Mouse (Mus musculus): ENCODE results near the gene Kcna3.

Kcna3 gene

GRCm38 (mm10) chr3:107035521-107036457 lies at the start of gene Kcna3:
Gene Kcna3, plus strand, starts transcription at chr3:107036169.
- DNase-seq (ENCODE audit: low read depth, low spot score) = peak; percentile 18

GRCm38 (mm10) chr3:106991334-106991733 lies 44.6 kb upstream of the Kcna3 start:
- DNase-seq (ENCODE audit: low read depth, low spot score) = no peak

GRCm38 (mm10) chr3:106995347-106995746 lies 40.6 kb upstream of the Kcna3 start:
- no peak for DNase-seq (ENCODE audit: low read depth, low spot score)

GRCm38 (mm10) chr3:106996186-106996585 lies 39.8 kb upstream of the Kcna3 start:
- DNase-seq (ENCODE audit: low read depth, low spot score) = no peak

- no peak for DNase-seq (ENCODE audit: low read depth, low spot score)
These were observed 37.6 kb upstream of the Kcna3 start for GRCm38 (mm10) chr3:106998370-106998769.

- DNase-seq (ENCODE audit: low read depth, low spot score) = no peak
These were observed 35.8 kb upstream of the Kcna3 start for GRCm38 (mm10) chr3:107000165-107000564.

GRCm38 (mm10) chr3:107002249-107003123 lies 33.5 kb upstream of the Kcna3 start:
- no peak for DNase-seq (ENCODE audit: low read depth, low spot score)

- DNase-seq (ENCODE audit: low read depth, low spot score) = no peak
These were observed 26.5 kb upstream of the Kcna3 start for GRCm38 (mm10) chr3:107009329-107010076.

GRCm38 (mm10) chr3:107018286-107018685 lies 17.7 kb upstream of the Kcna3 start:
- no peak for DNase-seq (ENCODE audit: low read depth, low spot score)

- no peak for DNase-seq (ENCODE audit: low read depth, low spot score)
These were observed 4.4 kb upstream of the Kcna3 start for GRCm38 (mm10) chr3:107031547-107031946.

GRCm38 (mm10) chr3:107034776-107035175 lies 1.2 kb upstream of the Kcna3 start:
- DNase-seq (ENCODE audit: low read depth, low spot score) = no peak

- peak; percentile 16 for DNase-seq (ENCODE audit: low read depth, low spot score)
These were observed 580 bp downstream of the Kcna3 start for GRCm38 (mm10) chr3:107036458-107037039.

GRCm38 (mm10) chr3:107037105-107037504 lies 1.1 kb downstream of the Kcna3 start:
- DNase-seq (ENCODE audit: low read depth, low spot score) = no peak

GRCm38 (mm10) chr3:107037536-107038155 lies 1.7 kb downstream of the Kcna3 start:
- DNase-seq (ENCODE audit: low read depth, low spot score) = no peak

GRCm38 (mm10) chr3:107038156-107038536 lies 2.2 kb downstream of the Kcna3 start:
- DNase-seq (ENCODE audit: low read depth, low spot score) = no peak

- DNase-seq (ENCODE audit: low read depth, low spot score) = no peak
These were observed 2.8 kb downstream of the Kcna3 start for GRCm38 (mm10) chr3:107038661-107039223.

GRCm38 (mm10) chr3:107039306-107039705 lies 3.3 kb downstream of the Kcna3 start:
- DNase-seq (ENCODE audit: low read depth, low spot score) = no peak

GRCm38 (mm10) chr3:107040408-107040807 lies 4.4 kb downstream of the Kcna3 start:
- DNase-seq (ENCODE audit: low read depth, low spot score) = no peak

GRCm38 (mm10) chr3:107041718-107042117 lies 5.7 kb downstream of the Kcna3 start:
- DNase-seq (ENCODE audit: low read depth, low spot score) = no peak

GRCm38 (mm10) chr3:107061468-107061867 lies 25.5 kb downstream of the Kcna3 start:
- no peak for DNase-seq (ENCODE audit: low read depth, low spot score)

Measured in WW6 (cell line).